Mouse (Mus musculus) cerebellum, adult 2 months (tissue): Measurements from ENCODE around the gene Smim4.

Source experiments
- CTCF ChIP-seq: fragments of 200-500 bp; IDR thresholded peaks from 2 replicates; pipeline ENCODE4 v1.5.1; 2011; ENCODE audit warnings: low read depth, mild to moderate bottlenecking, control low read depth, low read length, moderate library complexity, borderline replicate concordance; ENCODE audit not compliant: insufficient read depth
- POLR2A ChIP-seq: fragments of 200-500 bp; IDR thresholded peaks from 2 replicates; pipeline ENCODE4 v1.6.1; 2011; ENCODE audit warnings: low read length, control low read depth, borderline replicate concordance; ENCODE audit not compliant: insufficient read depth

- TF ChIP-seq POLR2A (no peak), CTCF (no peak)
Measured at GRCm38 (mm10) chr14:31161638-31162037, 32.9 kb upstream of the Smim4 start.
